Mouse (Mus musculus) erythroid progenitor cell, adult 5-6 weeks (primary cell): ENCODE measurements around the gene Rragc. TPM values are rescaled to one million over a fixed set of nuclear protein-coding genes. Genes with fewer than 3 reads are reported as not detected.
A peak's percentile ranks its signal among the peaks of the same experiment; 100 is the strongest.
"Not testable (repeated sequence)": the region's sequence is repeated elsewhere in the genome, so short reads cannot be mapped to it uniquely, and the experiment has no call there.

ENCODE experiments used
- ATAC-seq: replicated peaks from 2 replicates; pipeline ENCODE4 v1.8.0; 2016; ENCODE audit warnings: moderate number of reproducible peaks, mild to moderate bottlenecking, moderate TSS enrichment, inconsistent platforms; ENCODE audit not compliant: poor library complexity, low FRiP score, severe bottlenecking
- total RNA-seq, 2 experiments: library from RNA; stranded (forward) in 1 of 2; stranded (reverse) in 1 of 2; fragments of 150-400 nt in 1 of 2; fragments of 186-747, 209-891 nt in 1 of 2; gene quantifications; 2 replicates each; pipeline versions ENCODE4 v1.2.3 to v1.2.4; 2015 to 2017; ENCODE audit warnings: low replicate concordance in 2 of 2

Gene Rragc
- total RNA-seq (2015; ENCODE audit: low replicate concordance) (7.5 and 16.2 TPM in 2 replicates), total RNA-seq (2017; ENCODE audit: low replicate concordance) (12.3 and 43.4 TPM in 2 replicates)

DNA sequence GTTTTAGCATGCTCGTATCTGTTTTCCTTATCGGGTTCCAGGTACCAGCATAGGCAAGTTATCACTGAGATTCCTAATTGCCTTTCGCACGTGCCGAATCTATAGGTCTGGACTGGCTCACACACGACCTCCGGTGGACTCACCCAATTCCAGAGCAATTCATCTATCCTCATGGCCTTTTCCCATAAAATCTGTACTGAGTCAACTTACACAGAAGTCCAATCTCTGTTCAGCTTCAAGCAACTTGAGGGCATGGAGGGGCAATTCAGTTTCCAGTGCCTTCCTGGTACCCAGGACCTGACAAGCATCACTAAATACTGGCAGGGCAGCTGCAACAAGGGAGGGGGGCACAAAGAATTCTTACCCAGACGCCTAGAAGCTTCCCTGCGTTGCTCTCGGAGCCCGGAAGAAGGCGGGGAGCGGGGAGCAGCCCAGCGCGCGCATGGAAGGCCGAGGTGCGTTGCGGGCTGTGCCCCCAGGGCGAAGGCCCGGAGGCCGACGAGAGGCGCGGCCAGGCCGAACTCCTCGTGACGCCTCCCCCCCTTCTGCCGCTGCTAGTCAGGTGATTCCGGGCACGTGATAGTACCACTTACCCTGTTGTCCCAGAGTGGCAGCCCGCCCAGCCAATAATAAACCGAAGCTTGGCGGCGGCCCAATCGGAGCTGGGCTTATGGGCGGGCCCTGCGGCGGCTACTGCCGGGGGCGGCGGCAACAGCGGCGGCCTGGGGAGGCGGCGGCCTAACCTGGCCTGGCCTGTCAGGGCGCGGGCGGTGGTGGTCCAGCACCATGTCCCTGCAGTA, at the start of gene Rragc:
Gene Rragc (plus strand): TSS at position 699 of the 800 bp plus-strand sequence.
- ATAC-seq, result peak; percentile 98

DNA sequence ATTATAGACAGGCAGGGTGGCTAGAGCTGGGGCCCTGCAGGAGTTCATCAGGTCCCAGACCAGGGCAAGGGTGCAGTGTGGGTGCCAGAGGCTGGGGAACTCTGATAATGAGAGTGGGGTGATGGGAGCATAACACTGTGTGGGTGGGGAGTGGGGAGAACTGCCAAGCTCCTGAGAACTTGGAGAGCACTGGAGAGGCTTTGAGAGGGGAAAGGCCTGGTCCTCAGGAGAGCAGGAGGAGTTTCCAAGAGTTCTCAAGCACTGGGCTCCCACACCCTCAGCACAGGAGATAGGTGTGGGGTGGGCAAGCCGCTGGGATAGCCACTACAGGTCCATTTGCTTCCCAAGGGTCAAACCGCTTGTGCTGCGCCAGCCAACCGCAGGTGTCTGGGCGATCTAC, 23.5 kb upstream of the Rragc start:
- no peak for ATAC-seq

DNA sequence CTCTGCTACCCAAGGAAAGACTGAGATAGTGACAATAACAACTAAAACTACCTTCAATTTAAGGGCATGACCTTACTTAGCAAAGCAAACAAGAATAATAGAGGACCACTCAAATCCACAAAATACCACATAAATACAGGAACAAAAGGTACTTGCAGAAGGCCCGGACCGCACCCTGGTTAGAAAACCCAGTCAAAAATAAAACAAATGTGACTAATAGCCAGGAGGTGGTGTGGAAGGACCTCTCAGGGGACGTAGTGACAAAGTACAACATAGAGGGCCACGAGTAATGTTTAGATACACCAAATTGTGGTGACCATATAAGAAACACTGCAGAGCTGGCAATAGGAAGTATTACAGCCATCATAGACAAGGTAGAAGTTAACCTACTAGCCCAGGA, 23.0 kb upstream of the Rragc start:
- ATAC-seq, result no peak

DNA sequence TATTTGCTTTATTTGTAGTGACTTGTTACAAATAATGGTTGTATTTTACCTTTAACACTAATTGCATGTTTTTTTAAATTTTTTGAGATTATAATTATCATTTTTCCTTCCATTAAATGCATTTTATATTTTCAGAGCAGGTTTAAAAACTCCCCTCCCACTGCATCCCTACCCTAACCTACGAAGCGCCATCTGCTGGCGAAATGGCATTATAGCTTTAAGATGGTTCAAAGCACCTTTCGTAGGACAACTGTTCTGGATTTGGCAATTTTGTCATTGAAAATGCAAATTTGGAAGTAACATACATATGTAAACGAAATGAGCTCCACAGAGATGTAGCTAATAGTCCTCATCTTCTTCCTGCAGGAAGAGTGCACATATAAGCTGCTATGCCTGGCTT, 18.6 kb upstream of the Rragc start:
- ATAC-seq, result no peak

DNA sequence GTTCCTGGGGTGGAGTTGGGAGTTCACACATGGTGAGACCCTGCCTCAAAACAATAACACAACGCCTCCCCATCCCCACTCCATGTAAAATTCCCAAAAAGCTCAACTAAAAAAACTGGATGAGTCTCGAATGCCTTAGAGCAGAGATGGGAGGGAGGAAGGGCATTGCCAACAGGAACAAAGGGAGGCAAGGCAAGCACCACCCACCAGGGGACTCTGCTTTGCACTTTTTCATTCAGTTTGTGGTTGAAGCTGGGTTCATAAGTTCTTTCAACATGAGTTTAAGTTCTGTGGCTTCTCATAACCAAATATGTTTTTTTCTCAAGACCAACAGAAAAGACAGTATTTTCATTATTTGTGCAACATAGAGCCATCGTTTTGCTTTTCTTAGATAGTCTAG, 13.8 kb upstream of the Rragc start:
- ATAC-seq, result no peak

DNA sequence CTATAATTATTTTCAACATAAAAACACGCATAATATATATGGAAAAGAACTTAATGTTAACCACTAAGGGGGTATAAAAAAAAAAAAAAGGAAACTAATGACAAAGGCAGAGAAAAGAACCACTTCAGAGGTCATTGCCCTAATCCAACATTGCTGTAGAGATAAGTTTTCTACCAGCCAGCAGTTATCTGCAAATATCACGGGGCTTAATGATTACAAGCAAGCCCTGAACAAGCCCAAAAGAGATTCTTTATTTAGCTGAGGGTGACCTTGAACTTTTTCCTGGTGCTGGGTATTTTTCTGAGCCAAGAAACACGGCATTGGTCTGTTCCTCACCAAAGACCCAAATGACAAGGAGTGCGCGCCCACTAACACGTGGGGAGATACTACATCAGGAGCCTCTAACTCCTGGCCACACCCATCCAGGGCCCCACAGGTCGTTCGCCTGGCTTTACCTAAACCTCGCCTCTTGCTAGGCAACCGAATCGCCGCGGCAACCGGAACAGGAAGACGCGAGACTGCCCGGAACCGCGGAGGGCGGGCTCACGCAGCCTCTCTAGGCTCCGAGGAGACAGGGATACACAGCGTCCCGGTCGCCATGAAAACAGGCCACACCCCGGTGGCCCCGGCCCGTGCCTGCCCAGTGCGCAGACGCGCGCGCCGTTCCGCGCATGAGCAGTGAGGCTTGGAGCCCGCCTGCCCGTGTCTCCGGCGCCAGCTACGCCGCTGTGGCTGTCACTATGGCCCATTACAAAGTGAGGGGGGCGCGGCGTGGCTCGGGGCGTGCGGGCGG, 12.7 kb upstream of the Rragc start, which contains the start of gene Mycbp:
Gene Mycbp (plus strand): TSS at position 500 of the 793 bp plus-strand sequence.
- peak; percentile 99 for ATAC-seq

DNA sequence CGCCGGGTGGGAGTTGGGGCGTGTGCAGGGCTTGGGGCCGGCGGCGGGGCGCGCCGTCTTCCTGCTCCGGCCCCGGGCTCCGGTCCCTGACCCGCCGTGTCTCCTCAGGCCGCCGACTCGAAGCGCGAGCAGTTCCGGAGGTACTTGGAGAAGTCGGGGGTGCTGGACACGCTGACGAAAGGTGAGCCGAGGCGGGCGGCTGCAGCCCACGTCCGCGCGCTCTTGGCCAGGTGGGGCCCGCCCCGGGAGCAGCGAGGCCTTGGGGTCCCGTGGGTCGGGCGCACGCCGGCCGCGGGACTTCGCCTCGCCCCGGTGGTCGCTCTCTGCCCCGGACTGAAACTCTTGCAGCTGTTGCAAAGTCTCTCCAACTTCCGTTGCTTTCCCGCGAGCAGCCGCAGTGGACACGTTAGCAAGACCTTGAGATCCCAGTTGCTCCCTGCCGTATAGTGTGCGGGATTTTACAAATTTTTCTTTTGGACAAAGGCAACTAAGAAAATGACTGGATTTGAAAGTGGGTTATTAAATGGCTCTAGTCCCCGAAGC, 12.0 kb upstream of the Rragc start:
- no peak for ATAC-seq

DNA sequence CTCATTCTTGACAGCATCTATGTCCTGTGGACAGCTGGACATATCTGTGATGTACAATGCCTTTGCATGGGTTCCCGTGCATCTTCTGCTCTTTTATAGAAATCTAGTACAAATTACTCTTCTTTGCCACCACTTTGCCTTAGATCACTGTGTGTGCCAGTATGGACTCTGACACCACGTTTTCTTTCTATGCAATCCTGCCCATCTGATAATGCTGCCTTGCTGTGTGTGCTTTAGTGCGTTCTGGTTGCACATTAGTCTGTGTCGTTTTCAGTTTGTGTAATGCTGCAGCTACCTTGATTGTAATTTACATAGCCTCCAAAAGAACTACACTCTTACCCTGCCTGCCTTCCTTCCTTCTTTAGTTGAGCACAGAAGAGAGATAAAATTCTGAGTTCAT, 5.7 kb upstream of the Rragc start:
- no peak for ATAC-seq

DNA sequence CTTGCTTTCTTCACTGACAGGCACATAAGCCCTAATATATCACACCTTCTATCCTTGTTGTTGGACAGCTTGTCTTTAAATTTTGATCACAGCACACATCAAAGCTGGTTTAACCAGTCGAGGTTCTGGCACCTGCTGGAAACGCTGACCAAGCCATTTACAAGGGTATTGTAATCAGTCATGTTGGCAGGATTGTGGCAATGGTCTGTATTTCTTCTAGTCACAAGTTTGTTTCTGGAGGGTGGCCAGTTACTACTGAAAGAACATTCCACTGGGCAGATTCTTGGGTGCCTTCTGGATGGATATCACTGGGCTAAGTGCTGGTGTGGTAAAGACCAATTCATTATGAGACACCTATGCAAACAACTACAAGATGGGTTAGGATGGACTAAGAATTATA, 4.8 kb upstream of the Rragc start:
- ATAC-seq, result no peak

DNA sequence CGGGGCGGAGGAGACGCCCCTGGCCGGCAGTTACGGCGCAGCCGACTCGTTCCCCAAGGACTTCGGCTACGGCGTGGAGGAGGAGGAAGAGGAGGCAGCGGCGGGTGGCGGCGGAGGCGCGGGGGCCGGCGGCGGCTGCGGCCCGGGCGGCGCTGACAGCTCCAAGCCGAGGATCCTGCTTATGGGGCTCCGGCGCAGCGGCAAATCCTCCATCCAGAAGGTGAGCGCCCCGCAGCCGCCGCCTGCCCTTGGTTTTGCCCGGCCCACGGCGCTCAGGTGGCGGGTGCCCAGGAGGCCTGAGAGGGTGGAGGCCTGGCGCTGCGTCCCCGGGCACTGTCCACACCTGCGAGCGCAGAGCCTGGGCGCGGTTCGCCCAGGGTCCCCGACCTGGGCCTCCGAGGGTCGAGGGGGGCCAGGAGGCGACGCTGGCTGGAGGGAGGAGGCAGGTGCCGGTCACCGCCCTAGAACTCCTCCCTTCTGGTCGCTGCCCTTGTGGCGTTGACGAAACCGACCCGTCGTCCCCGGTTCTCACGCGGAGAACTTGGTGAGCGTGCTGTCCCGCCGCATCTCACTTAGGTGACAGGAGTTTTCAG, 398 bp downstream of the Rragc start, which contains the start of gene 4930535I16Rik:
Gene 4930535I16Rik (minus strand): TSS at position 475 of the 593 bp plus-strand sequence.
- ATAC-seq, result peak; percentile 68

DNA sequence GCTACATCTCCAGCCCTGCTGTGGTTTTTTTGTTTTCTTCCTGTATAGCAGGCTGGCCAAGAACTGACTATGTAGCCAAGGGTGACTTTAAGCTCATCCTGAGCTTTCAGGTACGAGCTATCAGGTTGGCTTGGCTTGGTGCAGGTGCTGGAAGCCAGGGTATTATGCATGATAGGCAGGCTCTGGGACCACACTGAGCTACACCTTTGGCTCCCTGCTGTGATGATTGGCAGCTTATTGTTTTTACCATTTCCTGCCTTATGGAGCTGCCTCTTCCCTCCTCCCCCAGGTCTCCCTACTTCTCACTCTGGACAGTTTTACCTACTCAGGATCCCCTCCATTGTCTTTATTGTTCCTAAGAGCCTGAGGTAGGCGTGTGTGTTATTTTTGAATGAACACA, 1.6 kb downstream of the Rragc start:
- no peak for ATAC-seq

DNA sequence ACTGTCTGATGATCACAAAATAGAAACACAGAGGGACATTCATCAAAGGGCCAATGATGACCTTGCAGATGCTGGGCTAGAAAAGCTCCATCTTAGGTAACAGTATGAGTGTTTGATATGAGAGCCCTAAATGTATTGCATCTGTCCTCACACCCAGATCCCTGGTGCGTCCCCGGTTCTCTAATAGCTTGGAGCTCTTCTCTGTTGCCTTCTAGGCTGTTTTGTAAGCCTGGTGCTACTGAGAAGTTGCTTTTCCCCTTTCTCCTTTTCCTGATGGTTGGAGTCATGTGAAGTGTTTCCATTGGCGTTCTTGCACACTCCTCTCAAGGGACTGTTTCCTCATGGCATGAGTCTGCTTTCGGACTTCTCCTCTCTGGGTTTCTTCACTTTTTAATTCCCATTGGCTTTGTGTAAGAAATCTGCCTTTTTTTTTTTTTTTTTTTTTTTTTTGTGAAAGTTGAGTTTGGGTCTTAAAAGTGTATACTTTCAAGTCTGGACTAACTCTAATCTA, 3.9 kb downstream of the Rragc start:
- ATAC-seq, result no peak

DNA sequence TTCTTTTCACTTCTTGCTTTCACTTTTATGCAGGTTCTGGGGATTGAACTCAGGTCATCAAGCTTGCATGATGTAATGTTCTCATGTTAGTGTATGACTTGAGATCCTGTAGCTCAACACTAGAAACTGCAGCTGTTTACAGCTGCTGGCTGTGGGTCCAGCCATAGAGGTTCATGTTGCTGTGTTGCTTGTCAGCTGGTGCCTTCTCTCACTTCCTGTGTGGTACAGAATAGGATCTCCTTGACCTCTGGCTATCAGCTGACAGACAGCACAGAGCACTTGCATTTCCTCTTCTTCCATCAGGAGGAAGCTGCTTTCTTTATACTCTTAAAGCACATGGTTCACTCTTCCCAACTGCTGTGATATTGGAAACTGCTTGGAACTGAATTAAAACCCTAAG, 10.7 kb downstream of the Rragc start:
- ATAC-seq, result no peak

DNA sequence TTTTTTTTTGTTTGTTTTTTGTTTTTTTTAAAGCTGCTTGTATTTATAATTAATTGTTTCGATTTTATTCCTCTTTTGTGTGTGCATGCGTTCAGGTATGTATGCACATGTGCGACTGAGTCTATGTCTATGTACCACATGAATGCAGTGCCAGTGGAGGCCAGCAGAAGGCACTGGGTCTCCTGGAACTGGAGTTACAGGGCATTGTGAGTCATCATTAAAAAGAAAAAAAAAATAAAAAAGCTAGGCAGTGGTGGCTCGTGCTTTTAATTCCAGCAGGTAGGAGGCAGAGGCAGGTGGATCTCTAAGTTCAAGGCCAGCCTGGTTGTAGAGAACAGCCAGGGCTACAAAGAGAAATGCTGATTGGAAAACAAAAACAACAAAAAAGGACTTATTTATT, 12.7 kb downstream of the Rragc start:
- no peak for ATAC-seq

DNA sequence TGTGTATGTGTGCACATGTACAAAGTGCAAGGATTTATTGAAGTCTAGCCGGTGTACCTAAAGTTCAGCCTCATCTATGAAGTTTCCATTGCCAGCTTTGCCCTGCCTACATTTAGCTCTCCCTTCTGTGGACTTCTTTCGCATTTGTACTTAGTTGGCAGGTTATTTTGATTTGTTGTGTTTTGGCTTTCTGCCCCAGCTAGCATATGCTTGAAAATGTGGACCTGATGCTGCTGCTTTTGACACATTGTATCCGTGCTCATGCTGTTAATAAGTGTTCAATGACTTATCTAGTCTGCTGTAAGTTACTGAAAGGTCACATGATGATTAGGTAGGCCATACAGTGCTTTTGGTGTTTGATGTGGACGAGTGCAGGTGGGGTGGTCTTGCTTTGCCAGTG, 17.1 kb downstream of the Rragc start:
- ATAC-seq, result no peak

DNA sequence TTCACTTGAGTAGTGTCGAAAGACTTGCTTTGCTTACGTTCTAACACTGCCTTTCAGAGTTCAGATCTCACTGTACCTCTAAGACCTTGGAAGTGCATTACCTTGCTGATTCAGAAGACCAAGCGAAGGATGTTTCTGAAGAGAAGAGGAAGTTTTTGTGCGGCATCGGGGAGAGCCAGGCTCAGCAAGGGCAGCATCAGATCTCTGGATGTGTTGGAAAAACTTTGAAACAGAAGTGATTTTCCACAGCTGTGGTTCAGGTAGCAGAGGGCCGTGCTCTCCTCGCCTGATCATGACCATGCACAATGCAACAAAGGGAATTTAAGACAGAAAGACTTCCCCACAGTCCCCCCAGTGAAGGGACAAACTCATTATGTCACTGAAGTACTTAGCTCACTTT, 18.8 kb downstream of the Rragc start:
- no peak for ATAC-seq

DNA sequence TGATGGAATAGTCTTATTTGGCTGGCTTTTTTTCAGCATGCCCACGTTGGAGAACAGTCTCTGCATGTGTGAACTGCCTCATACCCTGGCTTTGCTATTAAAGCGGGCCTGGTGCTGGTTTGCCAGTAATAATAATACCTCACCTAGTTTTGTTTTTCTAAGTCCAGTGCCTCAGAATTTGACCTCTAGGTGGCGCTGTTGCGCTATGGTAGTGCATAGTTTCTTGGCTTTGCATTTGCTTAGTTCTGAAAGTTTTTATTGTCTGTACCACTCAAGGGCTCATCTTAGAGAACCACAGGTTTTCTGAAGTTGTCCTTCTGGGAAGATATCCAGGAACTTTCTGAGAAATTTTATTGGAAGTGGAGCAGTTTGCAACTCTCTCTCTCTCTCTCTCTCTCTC, 22.6 kb downstream of the Rragc start:
- peak; percentile 49; the same call in 1 of the 2 replicates for ATAC-seq

DNA sequence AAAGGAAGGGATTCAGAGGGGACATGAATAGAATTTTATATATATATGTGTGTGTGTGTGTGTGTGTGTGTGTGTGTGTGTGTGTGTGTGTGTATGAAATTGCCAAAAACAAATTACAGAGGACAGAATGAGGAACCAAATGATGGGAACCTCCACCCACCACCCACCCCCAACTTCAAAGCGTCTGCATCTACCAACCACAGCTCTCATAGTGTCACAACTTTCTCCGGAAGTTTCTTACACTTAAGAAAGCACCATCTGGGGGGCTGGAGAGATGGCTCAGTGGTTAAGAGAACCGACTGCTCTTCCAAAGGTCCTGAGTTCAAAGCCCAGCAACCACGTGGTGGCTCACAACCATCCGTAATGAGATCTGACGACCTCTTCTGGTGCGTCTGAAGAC, 23.6 kb downstream of the Rragc start:
- ATAC-seq, result not testable (repeated sequence)

DNA sequence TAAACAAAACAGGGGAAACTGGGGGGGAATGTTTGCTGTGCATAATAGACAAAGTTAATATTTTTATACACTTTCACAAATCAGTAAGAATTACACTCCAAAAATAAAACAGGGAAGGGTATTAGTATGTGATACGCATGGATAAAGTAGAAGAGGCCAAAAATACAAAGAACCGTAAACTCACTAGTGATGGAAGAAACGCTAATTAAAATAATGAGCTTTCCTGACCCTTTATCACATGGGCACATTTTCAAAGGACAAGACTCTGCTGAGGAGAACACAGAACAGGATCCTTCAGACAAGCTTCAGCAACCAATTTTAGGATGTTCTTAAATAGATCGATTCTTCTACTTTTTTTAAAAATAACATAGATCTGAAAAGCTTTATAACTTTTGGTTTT, 29.5 kb downstream of the Rragc start:
- no peak for ATAC-seq

DNA sequence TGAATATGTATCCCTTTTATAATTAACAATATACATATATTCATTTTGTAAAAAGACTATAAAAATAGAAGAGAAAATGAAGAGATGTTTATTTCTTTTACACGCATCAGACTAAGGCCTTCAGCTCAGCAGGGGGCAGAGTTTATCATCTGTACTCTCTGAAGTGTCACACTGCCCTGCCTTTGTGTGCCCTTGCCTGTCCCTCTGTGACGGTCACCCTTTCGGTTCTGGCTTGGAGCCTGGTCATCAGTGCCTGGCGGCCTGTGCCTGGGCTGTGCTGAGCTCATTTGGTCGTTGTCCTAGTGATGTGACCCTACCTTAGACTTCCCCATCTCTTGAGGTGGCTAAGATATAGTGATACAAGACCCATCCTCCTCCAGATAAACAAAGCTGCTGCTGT, 29.9 kb downstream of the Rragc start:
- no peak for ATAC-seq
